Mouse (Mus musculus): ENCODE data around the gene Zdhhc20. TPM values are rescaled to one million over a fixed set of nuclear protein-coding genes. Genes with fewer than 3 reads are reported as not detected.

The Zdhhc20 gene
- polyA plus RNA-seq (2017; shearing (Covaris generic)), result 100 to 1,000 TPM; 166 to 214 TPM

GRCm38 (mm10) chr14:57890011-57890842, at the start of gene Zdhhc20:
Gene Zdhhc20, minus strand, starts transcription at chr14:57890276.

GRCm38 (mm10) chr14:57825788-57826751, 64.0 kb downstream of the Zdhhc20 start, which contains the start of the genes Ska3 and Mrpl57:
Gene Ska3, minus strand, starts transcription at chr14:57826185.
Gene Mrpl57, plus strand, starts transcription at chr14:57826234.

GRCm38 (mm10) chr14:57797991-57798931, 91.8 kb downstream of the Zdhhc20 start, which contains the start of gene Sap18:
Gene Sap18, plus strand, starts transcription at chr14:57798180.

Other genes starting within 250 kb of the Zdhhc20 start
- 10 to 100 TPM; 35.7 to 42.9 TPM for gene Xpo4, start 224.8 kb downstream of the Zdhhc20 start, polyA plus RNA-seq (2017; shearing (Covaris generic))
- not detected for gene Gm49361, start 144.2 kb downstream of the Zdhhc20 start, polyA plus RNA-seq (2017; shearing (Covaris generic))
- 10 to 100 TPM; 22.2 to 86.6 TPM for gene Lats2, start 131.9 kb downstream of the Zdhhc20 start, polyA plus RNA-seq (2017; shearing (Covaris generic))
- gene Sap18, start 92.1 kb downstream of the Zdhhc20 start, polyA plus RNA-seq (2017; shearing (Covaris generic)), result 100 to 1,000 TPM; 216 to 267 TPM
- gene Ska3, start 64.1 kb downstream of the Zdhhc20 start, polyA plus RNA-seq (2017; shearing (Covaris generic)), result 1 to 10 TPM; 4.5 TPM
- 100 to 1,000 TPM; 150 to 221 TPM for gene Mrpl57, start 64.0 kb downstream of the Zdhhc20 start, polyA plus RNA-seq (2017; shearing (Covaris generic))
- 100 to 1,000 TPM; 114 to 118 TPM for gene Micu2, start 109.0 kb upstream of the Zdhhc20 start, polyA plus RNA-seq (2017; shearing (Covaris generic))
- not detected for gene Fgf9, start 180.3 kb upstream of the Zdhhc20 start, polyA plus RNA-seq (2017; shearing (Covaris generic))

All from activated CD4-positive, CD25-positive, alpha-beta regulatory T cell (primary cell).